Mouse (Mus musculus) spleen, postnatal 4 days (tissue): ENCODE results near the gene Fhl3.
"Not testable (repeated sequence)": the region's sequence is repeated elsewhere in the genome, so short reads cannot be mapped to it uniquely, and the experiment has no call there.

Source experiments
- DNase-seq, 2 experiments: peaks; one replicate each; pipeline ENCODE4 v3.0.0; 2022; ENCODE audit warnings: low spot score in 2 of 2

Fhl3 gene

GRCm38 (mm10) chr4:124708518-124709477 lies 8.3 kb downstream of the Fhl3 start:
- peak; percentile 76 to 86 for DNase-seq

GRCm38 (mm10) chr4:124709961-124710446 lies 9.5 kb downstream of the Fhl3 start:
- no peak for DNase-seq

DNA sequence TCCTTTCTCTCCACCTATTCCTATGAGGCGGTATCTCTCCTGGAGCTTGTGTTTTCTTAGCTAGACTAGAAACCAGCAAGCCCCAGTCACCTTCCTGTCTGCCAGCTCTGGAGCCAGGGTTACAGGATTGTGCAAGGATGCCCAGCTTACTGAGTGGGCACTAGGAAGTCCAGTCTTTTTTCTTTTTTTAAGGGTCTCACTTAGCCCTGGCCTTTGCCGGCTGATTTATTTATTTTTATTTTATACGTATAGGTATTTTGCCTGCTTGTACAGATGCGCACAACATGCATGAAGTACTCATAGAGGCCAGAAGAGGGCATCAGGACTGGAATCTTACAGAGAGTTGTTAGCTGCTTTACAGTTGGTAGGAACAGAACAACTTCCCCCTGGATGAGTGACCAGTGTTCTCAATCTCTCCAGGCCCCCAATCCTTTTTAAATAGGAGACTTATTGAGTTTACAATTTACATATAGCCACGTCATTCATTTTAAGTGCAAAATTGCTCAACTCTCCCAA lies 10.3 kb downstream of the Fhl3 start:
- peak in 1 of 2 experiments; percentile 48 for DNase-seq

- no peak for DNase-seq
Measured at GRCm38 (mm10) chr4:124712618-124713017, 12.1 kb downstream of the Fhl3 start.

DNA sequence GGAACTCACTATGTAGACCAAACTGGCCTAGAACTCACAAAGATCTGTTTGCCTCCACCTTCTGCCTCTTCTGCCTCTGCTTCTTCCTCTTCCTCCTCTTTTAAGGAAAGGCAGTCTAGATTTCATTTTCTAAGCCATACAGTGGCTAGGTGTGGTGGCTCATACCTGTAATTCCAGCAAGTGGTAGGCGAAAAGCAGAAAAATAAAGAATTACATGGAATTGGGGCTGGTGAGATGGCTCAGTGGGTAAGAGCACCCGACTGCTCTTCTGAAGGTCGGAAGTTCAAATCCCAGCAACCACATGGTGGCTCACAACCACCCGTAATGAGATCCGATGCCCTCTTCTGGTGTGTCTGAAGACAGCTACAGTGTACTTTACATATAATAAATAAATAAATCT lies 13.3 kb downstream of the Fhl3 start:
- not testable (repeated sequence) for DNase-seq

DNA sequence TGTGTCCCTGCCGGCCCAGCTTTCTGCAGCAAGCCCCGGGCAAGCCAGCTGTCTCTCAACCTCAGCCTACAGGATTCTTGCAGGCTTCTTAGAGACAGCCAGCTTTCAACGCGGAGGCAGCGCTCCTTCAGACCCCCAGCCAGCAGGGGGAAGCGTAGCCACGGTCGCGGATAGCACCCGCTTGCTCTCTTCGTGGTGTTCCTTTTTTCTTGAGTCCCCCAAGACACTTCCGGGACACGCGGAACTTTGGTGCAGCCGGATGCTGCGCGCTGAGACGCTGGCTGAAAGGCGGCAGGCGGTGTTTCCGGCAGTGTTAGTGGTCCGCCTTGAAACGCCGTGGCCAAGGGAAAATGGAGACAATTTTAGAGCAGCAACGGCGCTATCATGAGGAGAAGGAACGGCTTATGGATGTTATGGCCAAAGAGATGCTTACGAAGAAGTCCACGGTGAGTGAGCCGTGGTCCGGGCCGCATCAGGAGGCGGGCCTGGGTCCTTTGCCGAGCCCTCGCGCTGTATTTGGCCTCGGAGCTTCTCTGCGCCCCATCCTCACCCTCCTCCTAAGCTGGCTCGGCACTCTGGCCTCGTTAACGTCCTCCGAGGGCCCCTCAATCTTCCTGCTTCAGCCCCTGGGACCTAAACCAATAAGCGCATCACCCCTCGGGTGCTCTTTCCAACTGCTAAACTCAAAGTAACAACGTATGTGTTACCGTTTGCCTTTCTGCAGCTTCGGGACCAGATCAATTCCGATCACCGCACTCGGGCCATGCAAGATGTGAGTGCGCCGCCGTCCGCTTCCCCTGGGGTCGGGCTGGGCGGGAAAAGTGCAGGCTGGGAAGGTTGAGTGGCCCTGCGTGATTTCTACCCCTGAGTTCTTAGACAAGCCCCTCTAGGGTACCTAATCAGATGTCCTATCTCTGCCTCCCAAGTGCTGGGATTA lies 14.3 kb downstream of the Fhl3 start, which contains the start of gene Sf3a3:
Gene Sf3a3, plus strand, starts transcription at position 232 of the 937 bp plus-strand sequence.
- DNase-seq: peak; percentile 94 to 96

DNA sequence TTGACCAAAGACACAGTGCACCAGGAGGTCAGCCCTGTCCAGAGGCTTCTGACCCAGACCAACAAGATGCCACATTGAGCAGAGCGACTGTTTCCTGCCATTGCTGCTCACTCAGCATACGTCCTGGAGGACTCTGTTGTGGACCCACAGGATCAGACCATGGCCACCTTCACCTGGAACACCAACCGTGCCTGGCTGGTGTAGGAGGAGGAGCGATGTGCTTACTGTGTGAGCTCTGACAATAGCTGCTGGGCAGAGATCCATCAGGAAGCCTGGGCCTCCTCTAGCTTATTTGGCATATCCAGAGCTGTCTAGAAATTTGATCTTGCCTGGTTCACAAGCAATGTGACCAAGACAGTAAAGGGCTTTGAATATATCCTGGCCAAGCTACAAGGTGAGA lies 18.6 kb downstream of the Fhl3 start:
- DNase-seq: no peak

GRCm38 (mm10) chr4:124726121-124726520 lies 25.6 kb downstream of the Fhl3 start:
- DNase-seq: no peak

- no peak for DNase-seq
Measured at GRCm38 (mm10) chr4:124736952-124737351, 36.5 kb downstream of the Fhl3 start.

DNA sequence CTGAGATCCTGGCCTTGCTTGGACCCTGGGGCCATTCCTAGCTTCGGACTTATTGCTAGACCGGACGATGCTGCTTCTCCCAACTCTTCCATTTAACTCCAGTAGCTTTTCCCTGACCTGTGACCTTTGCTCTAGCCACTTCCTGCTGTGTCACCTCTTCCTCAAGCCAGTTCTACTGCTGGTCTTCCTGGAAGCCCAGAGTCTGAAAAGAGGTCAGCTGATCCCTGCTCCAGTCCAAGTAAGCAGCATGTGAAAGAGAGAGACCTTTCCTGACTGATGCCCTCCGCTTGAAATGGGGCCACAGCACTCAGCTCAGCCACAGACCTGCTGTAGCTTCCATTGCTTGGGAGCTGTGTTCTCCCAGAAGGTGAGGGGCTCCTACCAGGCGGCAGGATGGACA lies 37.0 kb downstream of the Fhl3 start:
- no peak for DNase-seq

GRCm38 (mm10) chr4:124738013-124738412 lies 37.5 kb downstream of the Fhl3 start:
- no peak for DNase-seq

DNA sequence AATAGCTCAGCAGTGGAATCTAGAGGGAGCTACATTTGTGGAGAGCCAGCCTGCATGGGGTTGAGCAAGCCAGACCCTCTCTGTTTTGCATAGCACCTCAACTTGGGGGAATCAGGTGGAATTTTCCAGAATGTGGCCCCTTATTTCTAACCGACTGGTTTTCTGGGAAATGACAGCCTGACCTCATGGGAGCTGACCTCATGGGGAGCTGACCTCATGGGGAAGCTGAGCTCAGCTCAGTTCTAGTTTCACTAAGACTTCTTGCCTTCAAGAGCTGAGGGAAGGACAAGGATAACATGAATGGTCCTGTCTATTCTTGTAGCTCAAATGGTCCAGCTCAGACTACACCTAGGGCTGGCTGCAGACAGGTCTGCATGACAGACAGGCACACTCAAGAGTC lies 38.3 kb downstream of the Fhl3 start:
- no peak for DNase-seq

DNA sequence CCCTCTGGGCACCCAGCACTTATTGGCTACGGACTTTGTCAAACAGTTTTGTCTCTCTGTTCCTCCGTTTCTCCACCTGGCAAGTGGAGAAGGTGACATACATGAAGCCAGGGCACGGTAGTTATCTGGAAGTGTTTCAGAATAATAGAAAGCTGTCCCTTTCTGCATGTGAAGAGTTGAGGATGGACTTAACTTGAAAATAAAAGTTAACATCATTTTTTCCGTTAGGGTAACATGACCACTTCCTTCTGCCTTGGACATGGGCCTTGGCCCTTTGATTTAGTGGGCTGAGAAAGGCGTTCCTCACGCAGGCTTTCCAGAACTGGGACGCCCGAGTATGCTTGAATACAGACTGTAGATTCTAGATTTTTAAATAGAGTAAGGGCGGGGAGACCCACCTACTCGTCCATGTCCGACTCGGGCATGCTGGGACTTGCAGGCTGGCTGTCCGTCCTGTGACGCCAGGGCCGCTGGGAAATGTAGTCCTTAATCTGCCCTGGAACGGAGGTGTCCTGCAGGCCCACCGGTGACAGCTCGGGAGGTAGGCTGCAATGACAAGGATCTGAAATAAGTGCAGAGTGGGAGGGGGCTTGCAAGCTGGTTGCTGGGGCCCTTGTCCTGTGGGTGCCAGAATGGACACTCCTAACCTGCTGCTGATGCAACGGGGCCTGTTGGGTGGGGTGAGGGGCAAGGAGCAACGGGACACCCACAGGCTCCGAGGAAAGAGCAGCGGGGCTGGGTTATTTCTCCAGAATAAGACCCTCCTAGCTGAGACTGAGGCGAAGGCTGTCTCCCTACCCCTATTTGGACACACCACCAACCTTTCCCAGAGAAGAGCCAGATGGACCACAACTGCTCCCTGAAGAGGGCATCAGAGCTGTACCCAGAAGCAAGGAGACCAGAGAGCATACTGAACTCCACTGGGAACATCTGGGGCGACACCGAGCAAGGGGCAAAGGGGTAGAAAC lies 41.2 kb downstream of the Fhl3 start, which contains the start of gene Inpp5b:
Gene Inpp5b, plus strand, starts transcription at position 475 of the 968 bp plus-strand sequence.
- peak; percentile 72 to 84 for DNase-seq

DNA sequence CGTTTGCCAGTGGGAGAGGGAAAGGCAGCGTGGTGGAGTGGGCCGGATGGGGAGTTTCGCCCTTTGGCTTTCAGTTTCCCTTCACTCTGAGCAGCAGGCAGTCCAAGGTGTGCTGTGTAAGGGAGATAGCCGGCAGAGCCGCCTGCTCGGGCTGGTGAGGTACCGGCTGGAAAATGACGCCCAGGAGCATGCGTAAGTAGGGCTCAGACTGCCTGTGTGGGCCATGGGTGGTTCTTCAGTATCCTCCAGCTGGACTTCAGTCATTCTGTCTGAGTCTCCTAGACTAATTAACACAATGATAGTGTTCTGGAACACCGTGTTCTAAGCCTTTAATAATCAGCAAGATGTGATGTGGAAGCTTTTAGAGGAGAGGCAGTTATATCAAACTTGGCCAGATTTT lies 42.3 kb downstream of the Fhl3 start:
- DNase-seq: no peak

DNA sequence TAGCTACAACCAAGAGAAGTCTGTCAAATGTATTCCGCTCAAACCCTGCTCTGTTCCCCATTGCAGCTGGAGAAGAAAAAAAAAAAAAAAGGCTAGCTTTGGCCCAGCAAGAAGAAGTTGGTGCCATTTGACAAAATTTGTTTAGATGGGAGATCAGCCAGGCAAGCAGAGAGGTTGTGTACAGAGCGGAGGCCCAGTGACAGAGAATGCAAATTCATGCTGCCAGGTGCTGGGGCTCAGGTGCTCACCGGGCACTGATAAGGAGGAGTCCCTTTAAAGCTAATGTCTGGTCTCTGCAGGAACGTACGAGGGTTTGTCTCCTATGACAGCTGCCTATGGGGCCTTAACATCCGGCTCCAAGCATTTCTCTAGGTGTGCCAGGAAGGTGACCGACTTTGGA lies 46.1 kb downstream of the Fhl3 start:
- DNase-seq: no peak

- no peak for DNase-seq
Measured at GRCm38 (mm10) chr4:124747851-124748250, 47.4 kb downstream of the Fhl3 start.

- DNase-seq: peak; percentile 97 to 99
Measured at GRCm38 (mm10) chr4:124751300-124752250, 51.1 kb downstream of the Fhl3 start.

DNA sequence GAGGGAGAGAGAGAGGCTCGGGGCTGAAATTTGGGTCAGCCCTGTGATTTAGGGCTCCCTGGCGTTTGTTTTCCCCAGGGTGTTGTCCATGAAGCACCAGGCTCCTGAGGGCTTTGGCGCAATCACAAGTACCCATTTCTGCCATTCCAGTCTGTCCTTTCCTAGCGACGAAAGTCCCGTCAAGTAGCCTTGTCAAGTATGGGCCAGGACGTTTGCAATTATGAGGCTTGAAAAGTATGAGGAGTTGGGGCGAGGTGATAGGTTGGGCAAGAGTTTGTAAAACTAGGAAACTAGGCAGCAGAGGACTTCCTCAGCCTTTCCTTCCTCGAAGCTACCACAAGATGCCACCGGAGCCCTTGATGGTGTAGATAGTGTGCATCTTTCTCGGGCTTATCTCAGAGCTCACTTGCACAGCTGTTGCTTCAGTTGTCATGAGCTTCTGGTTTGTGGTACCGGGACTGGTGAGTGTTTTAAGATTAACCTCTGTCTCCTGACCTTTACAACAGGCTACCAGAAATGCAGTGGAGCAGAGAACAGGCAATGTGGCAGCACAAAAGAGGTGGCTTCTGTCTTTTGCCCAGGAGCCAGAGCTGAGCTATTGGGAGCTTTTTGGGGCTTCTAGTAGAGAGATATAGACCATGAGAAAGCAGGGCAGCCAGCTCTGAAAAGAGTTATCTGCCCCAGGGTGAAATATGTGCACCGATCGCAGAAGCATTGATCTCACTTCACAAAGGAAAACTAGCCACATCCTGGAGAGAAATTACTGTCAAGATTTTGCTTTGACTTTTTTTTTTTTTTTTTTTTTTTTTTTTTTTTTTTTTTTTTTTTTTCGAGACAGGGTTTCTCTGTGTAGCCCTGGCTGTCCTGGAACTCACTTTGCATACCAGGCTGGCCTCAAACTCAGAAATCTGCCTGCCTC lies 52.0 kb downstream of the Fhl3 start:
- peak; percentile 55 to 71 for DNase-seq
